Mouse (Mus musculus) brain, embryonic 18.5 days (tissue): ENCODE data around the gene Dnajc12.
"Not testable (repeated sequence)": the region's sequence is repeated elsewhere in the genome, so short reads cannot be mapped to it uniquely, and the experiment has no call there.

Source experiments
- DNase-seq: peaks from one replicate; pipeline ENCODE4 v3.0.0-alpha.2; 2012; ENCODE audit warnings: low read depth, low spot score

The Dnajc12 gene

GRCm38 (mm10) chr10:63429785-63430305, 47.6 kb downstream of the Dnajc12 start, which contains the start of gene Ctnna3:
Ctnna3 (plus strand) TSS chr10:63430098.
- DNase-seq = peak; percentile 90

DNA sequence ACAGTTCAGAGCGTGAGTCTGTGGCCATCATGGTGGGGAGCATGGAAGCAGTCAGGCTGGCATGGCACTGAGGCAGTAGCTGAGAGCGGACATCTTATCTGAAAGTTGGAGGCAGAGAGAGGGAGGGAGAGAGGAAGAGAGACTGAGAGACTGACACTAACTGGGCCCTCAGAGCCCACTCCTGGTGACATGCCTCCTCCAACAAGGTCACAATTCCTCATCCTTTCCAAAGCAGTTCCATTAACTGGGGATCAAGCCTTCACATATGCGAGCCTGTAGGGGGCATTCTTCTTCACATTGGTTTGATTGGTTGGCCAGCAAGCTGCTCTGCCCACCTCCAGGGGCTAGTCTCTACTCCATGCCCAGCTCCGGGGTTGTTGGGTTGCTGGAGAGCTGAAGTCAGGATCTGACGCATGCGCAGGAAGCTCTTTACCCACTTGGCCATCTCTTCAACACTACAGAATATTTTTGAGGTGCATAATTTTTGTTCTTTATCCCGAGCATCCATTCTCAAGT, 49.0 kb downstream of the Dnajc12 start:
- no peak for DNase-seq

GRCm38 (mm10) chr10:63432099-63432498, 49.9 kb downstream of the Dnajc12 start:
- no peak for DNase-seq

DNA sequence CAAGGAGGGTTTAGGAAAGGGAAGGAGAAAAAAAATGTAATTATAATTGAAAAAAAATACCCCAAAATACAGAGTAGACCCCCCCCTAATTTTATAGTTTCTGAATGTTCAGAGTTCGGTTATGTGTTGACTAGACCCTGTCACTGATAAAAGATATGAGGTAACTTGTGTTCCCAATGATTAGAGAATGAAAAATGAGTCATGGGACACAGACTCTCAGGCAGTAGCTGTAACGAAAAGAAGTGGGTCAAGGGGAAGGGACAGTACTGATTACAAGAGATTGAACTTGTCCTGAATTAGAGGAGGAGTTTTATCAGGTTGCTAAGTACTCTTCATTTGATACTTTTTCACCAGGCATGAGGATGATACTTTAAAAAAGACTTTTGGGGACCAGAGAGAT, 50.6 kb downstream of the Dnajc12 start:
- DNase-seq = no peak

DNA sequence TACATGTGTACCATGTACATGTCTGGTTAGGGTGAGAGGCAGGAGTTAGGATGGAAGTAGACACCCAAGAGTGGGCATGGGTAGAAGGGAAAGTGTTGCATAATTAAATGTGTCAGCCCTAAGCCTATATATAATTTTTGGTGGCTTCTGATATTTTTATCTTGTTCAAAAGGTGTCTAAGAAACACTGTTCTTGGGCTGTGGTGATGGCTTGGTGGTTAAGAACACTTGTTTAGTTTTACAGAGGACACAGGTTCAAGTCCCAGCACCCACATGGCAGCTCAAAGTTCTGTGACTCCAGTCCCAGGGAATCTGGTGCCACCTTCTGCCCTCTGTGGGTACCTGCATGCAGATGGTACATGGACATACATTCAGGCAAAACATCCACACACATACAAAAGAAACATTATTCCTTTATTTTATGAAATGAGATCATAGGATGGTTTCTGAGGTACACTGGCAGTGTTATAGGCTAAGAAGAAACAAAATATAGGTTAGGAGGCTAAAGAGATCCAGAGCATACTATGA, 56.6 kb downstream of the Dnajc12 start:
- no peak for DNase-seq

DNA sequence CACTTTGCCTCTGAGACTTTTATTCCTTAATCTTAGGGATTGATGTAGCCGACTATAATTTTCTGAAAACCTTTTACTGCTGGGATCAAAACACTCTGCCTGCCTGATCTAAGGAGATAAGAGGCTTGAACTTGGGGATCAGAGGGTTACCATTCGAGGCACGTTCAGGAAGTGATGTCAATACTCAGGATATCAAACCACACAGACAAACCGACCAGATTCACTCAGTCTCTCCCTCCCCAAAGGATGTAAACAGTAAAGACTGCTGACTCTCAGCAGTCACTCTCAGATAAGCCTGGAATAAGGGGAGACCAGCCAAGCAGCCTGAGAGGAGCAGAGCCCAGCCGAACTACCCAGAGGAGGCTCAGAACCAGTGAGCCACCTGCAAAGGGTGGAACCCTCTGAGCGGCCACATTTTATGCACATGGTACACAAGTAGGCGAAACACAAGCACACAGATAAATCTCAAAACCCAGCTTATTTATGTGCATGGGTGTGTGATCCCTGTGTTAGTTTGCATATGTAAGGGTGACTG, 57.5 kb downstream of the Dnajc12 start:
- DNase-seq = no peak

- not testable (repeated sequence) for DNase-seq
Measured at GRCm38 (mm10) chr10:63444602-63445387, 62.6 kb downstream of the Dnajc12 start.

GRCm38 (mm10) chr10:63453926-63454325, 71.7 kb downstream of the Dnajc12 start:
- no peak for DNase-seq

DNA sequence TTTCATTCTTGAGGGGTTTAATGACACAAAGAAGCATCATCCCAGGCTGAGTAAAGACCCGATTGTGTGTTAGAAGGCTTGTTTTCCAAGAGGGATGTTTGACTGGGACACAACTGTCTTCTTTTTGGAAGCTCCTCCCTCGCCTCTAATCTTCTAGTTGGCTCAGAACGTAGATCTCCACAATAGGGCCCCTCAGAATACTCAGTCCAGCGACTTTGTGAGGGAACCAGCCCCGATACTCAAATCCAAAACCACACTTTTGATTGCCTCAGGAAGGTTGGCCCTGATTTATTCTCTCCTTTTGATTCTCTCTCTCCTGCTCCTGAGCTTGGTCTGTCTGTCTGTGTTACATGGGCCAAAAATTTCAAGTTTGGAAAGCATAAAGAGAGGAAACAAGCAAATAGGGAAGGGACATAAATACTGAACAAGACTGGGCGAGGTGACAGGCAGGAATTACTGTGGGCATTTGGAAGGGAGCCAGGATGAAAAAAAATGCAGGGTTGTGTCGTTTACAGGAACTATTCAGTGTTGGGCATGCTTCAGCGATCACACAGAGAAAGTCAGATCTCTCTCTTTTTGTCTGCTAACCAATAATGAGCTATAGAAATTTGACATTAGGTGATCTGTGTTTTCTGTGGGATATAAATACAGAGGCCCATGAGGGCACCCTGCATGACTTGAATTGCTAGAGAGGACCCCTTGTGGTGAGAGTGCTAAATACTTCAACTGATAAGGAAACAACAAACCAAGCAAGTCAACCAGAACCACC, 73.1 kb downstream of the Dnajc12 start:
- no peak for DNase-seq

DNA sequence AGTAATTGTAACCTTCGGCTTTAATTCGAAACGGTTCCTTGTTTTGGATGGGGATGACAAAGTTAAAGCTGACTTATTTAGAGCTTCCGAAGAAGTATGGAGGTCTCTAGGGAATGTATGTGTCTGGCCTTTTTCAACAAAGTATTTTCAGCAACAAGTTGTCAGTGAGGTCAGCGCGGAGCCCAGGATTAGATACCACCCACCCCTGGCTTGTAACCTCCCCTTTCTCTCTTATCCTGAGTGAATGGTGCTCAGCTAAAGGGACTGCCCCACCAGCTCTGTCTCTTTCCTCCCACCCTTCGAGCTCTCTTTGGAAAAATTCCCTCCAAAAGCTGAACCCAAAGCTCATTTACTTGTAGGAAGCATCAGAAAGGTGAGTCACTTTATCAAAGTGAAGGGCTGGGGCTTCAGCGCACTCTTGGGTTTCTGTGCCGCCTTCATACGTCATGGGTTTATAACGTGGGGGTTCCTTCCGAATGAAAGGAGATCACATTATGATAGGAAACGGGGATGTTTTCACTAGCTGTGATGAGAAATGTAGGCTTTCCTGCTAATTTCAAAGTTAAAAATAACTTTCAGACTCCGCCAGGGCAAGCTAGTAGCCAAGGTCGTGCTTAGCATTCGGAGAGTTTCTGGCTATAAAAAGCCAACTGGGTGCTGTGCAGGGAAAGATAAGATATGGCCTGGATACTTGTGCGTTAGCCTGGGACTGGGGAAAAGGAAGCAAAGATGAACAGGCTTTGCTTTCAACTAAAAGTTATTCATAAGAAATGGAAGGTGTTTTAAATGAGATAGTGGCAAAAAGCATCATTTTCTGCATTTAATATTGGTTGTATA, 75.3 kb downstream of the Dnajc12 start:
- no peak for DNase-seq
